Mouse (Mus musculus) midbrain, postnatal 0 days (tissue): Measurements from ENCODE around the gene Arhgap15. TPM values are rescaled to one million over a fixed set of nuclear protein-coding genes. Genes with fewer than 3 reads are reported as not detected.

ENCODE experiments used
- ATAC-seq: fragments of 200-750 bp; cut with Nextera tagmentation; 2 replicates; pipeline ENCODE4 v1.8.0; 2017; ENCODE audit warnings: moderate number of reproducible peaks, mild to moderate bottlenecking, moderate TSS enrichment, moderate library complexity; ENCODE audit not compliant: low FRiP score
- DNase-seq: peaks from one replicate; pipeline ENCODE4 v3.0.0-alpha.2; 2015; ENCODE audit warnings: low spot score
- H3K27ac ChIP-seq: fragments of 300-500 bp; sonication (generic); 2 replicates; pipeline ENCODE4 v1.5.1; 2014; ENCODE audit warnings: low read depth, mild to moderate bottlenecking, low read length, mixed read lengths
- H3K27me3 ChIP-seq: fragments of 300-500 bp; sonication (generic); 2 replicates; pipeline ENCODE4 v1.6.1; 2014; ENCODE audit warnings: low read length, control low read depth, mixed read lengths; ENCODE audit not compliant: insufficient read depth
- H3K36me3 ChIP-seq: fragments of 300-500 bp; sonication (generic); 2 replicates; pipeline ENCODE4 v1.6.1; 2014; ENCODE audit warnings: low read length, control low read depth, mixed read lengths; ENCODE audit not compliant: insufficient read depth
- H3K4me1 ChIP-seq: fragments of 300-500 bp; sonication (generic); 2 replicates; pipeline ENCODE4 v1.6.1; 2014; ENCODE audit warnings: mild to moderate bottlenecking, control low read depth, antibody characterized with exemption, low read length, mixed read lengths; ENCODE audit not compliant: insufficient read depth
- H3K4me2 ChIP-seq: fragments of 300-500 bp; sonication (generic); 2 replicates; pipeline ENCODE4 v1.6.1; 2014; ENCODE audit warnings: low read depth, mild to moderate bottlenecking, low read length, mixed read lengths; ENCODE audit not compliant: poor library complexity, severe bottlenecking
- H3K4me3 ChIP-seq: fragments of 300-500 bp; sonication (generic); 2 replicates; pipeline ENCODE4 v1.5.1; 2014; ENCODE audit warnings: low read depth, mild to moderate bottlenecking, low read length, moderate library complexity
- H3K9ac ChIP-seq: fragments of 300-500 bp; sonication (generic); replicated peaks from 2 replicates; pipeline ENCODE4 v1.6.1; 2014; ENCODE audit warnings: mild to moderate bottlenecking, low read length, moderate library complexity, mixed read lengths; ENCODE audit not compliant: poor library complexity, severe bottlenecking
- H3K9me3 ChIP-seq: fragments of 300-500 bp; sonication (generic); 2 replicates; pipeline ENCODE4 v1.6.1; 2016; ENCODE audit warnings: low read length, control low read depth
- CTCF ChIP-seq: IDR thresholded peaks from 2 replicates; pipeline ENCODE4 v1.5.1; 2016; ENCODE audit warnings: antibody characterized with exemption, mild to moderate bottlenecking
- WGBS: fragments of 180-500 bp; shearing (Covaris S2); extraction: QIAGEN DNeasy Blood & Tissue Kit; methylation state at CpG from one replicate; pipeline ENCODE4 v1.1.7; 2014; 5-methylcytosine and 5-hydroxymethylcytosine counted together
- polyA plus RNA-seq: library from polyadenylated mRNA; unstranded; fragments of >200 nt; fragmentation: Nextera tagmentation; extraction: Ambion mirVana; gene quantifications from 2 replicates; pipeline ENCODE4 v1.2.1, GENCODE M21; 2015
- total RNA-seq: library from RNA; depleted of rRNA; stranded (reverse); fragments of >200 nt; gene quantifications from 2 replicates; pipeline ENCODE4 v1.2.3, GENCODE M21; 2014

Arhgap15 gene
- total and polyA plus RNA-seq, 2 experiments from 2014 or later = 0.77 to 1.2 TPM

- H3K4me2 ChIP-seq = no peak overlapping the region
- H3K27me3 ChIP-seq = no peaks in the 10 kb centered on the region
- no peak for TF ChIP-seq CTCF
- no peaks in the 10 kb centered on the region for H3K36me3 ChIP-seq
- H3K4me1 ChIP-seq = no peaks in the 10 kb centered on the region
- ATAC-seq (no peak), DNase-seq (no peak)
- H3K27ac ChIP-seq = no peak overlapping the region
- H3K9me3 ChIP-seq = no peaks in the 10 kb centered on the region
- WGBS = 54% methylated on average over 3 of the region's 3 CpGs
- H3K9ac ChIP-seq = no peak overlapping the region
- no peak overlapping the region for H3K4me3 ChIP-seq
Measured at GRCm38 (mm10) chr2:44165789-44166188, 417.2 kb downstream of the Arhgap15 start.

DNA sequence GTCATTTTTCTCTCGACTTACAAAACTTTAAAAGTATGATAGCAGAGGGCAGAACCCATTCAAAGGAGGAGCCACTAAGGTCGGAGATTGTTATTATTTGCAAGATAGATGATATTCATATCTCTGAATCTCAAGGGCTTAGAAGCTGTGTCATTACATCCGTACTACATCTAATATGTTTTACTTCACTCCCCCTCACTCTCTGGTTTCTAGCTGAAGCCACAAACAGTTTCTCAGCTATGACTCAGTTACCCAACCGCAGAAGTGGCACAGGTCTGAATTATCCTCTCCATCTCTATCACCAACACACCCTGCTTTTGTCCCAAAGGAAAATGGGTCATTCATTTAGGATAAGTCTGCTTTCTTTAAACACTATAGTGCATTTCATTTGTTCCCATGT, 418.1 kb downstream of the Arhgap15 start:
- no peaks in the 10 kb centered on the region for H3K4me1 ChIP-seq
- H3K9me3 ChIP-seq = no peaks in the 10 kb centered on the region
- H3K4me3 ChIP-seq = no peak overlapping the region
- no peaks in the 10 kb centered on the region for H3K36me3 ChIP-seq
- no peak for TF ChIP-seq CTCF
- H3K4me2 ChIP-seq = no peak overlapping the region
- no peak for ATAC-seq
- no peak overlapping the region for H3K9ac ChIP-seq
- H3K27ac ChIP-seq = no peak overlapping the region
- no peak for DNase-seq
- no peaks in the 10 kb centered on the region for H3K27me3 ChIP-seq
- whole genome bisulfite sequencing = 94% methylated on average over 4 of the region's 4 CpGs

GRCm38 (mm10) chr2:44184476-44184875, 435.9 kb downstream of the Arhgap15 start:
- no peak overlapping the region for H3K4me3 ChIP-seq
- no peak overlapping the region for H3K4me2 ChIP-seq
- no peaks in the 10 kb centered on the region for H3K4me1 ChIP-seq
- H3K36me3 ChIP-seq = no peaks in the 10 kb centered on the region
- TF ChIP-seq CTCF = no peak
- DNase-seq = peak; percentile 5
- no peaks in the 10 kb centered on the region for H3K27me3 ChIP-seq
- WGBS = 81% methylated on average over 10 of the region's 10 CpGs
- no peak for ATAC-seq
- no peaks in the 10 kb centered on the region for H3K9me3 ChIP-seq
- H3K9ac ChIP-seq = no peak overlapping the region
- H3K27ac ChIP-seq = no peak overlapping the region

- ATAC-seq = no peak
- 78% methylated on average over 9 of the region's 9 CpGs for WGBS
- H3K4me3 ChIP-seq = no peak overlapping the region
- H3K9ac ChIP-seq = no peak overlapping the region
- no peak overlapping the region for H3K27ac ChIP-seq
- no peaks in the 10 kb centered on the region for H3K4me1 ChIP-seq
- H3K36me3 ChIP-seq = no peaks in the 10 kb centered on the region
- H3K9me3 ChIP-seq = no peaks in the 10 kb centered on the region
- no peak for TF ChIP-seq CTCF
- DNase-seq = peak; percentile 3
- no peaks in the 10 kb centered on the region for H3K27me3 ChIP-seq
- H3K4me2 ChIP-seq = no peak overlapping the region
Measured at GRCm38 (mm10) chr2:44190749-44191148, 442.1 kb downstream of the Arhgap15 start.

GRCm38 (mm10) chr2:44192058-44192457, 443.4 kb downstream of the Arhgap15 start:
- Histone ChIP-seq H3K9ac (no peak overlapping the region), H3K27ac (no peak overlapping the region), H3K4me2 (no peak overlapping the region), H3K4me3 (no peak overlapping the region), H3K4me1 (no peaks in the 10 kb centered on the region), H3K9me3 (no peaks in the 10 kb centered on the region), H3K36me3 (no peaks in the 10 kb centered on the region), H3K27me3 (no peaks in the 10 kb centered on the region)
- TF ChIP-seq CTCF = no peak
- DNase-seq = no peak
- ATAC-seq = no peak
- WGBS = 84% methylated on average over 3 of the region's 3 CpGs

GRCm38 (mm10) chr2:44215506-44215905, 466.9 kb downstream of the Arhgap15 start:
- H3K9ac ChIP-seq = no peak overlapping the region
- DNase-seq (no peak), ATAC-seq (no peak)
- no peak overlapping the region for H3K4me2 ChIP-seq
- H3K4me1 ChIP-seq = 0 out of 2 replicates have a peak, but pooled peaks cover 2% of the 10 kb centered on the region
- H3K27me3 ChIP-seq = no peaks in the 10 kb centered on the region
- TF ChIP-seq CTCF = no peak
- no peak overlapping the region for H3K4me3 ChIP-seq
- H3K27ac ChIP-seq = no peak overlapping the region
- no peaks in the 10 kb centered on the region for H3K36me3 ChIP-seq
- no peaks in the 10 kb centered on the region for H3K9me3 ChIP-seq
- WGBS = 95% methylated on average over 7 of the region's 7 CpGs
